Mouse (Mus musculus) myocyte (in vitro differentiated cells): Measurements from ENCODE around the gene Oog4. TPM values are rescaled to one million over a fixed set of nuclear protein-coding genes. Genes with fewer than 3 reads are reported as not detected.

ENCODE experiments used
- H3K27me3 ChIP-seq: one replicate; pipeline ENCODE4 v1.6.1; 2011; ENCODE audit not compliant: control insufficient read depth, insufficient read depth, insufficient read length
- H3K36me3 ChIP-seq: one replicate; pipeline ENCODE4 v1.6.1; 2011; ENCODE audit not compliant: control insufficient read depth, insufficient read depth
- H3K4me2 ChIP-seq: one replicate; pipeline ENCODE4 v1.6.1; 2011; ENCODE audit warnings: low read depth, control low read depth
- H3K4me3 ChIP-seq: one replicate; pipeline ENCODE4 v1.5.1; 2011; ENCODE audit warnings: mild to moderate bottlenecking, control low read depth, moderate library complexity
- H3K79me2 ChIP-seq: one replicate; pipeline ENCODE4 v1.6.1; 2011; ENCODE audit not compliant: control insufficient read depth, insufficient read depth
- H3ac ChIP-seq: one replicate; pipeline ENCODE4 v1.6.1; 2011; ENCODE audit not compliant: control insufficient read depth, insufficient read length
- CEBPB ChIP-seq: IDR thresholded peaks from 2 replicates; pipeline ENCODE4 v1.6.1; 2011; ENCODE audit warnings: mild to moderate bottlenecking, moderate library complexity; ENCODE audit not compliant: poor library complexity, insufficient read depth, severe bottlenecking
- E2F4 ChIP-seq: IDR thresholded peaks from one replicate; pipeline ENCODE4 v1.6.1; 2011; ENCODE audit warnings: mild to moderate bottlenecking, control low read depth, moderate library complexity; ENCODE audit not compliant: insufficient read depth
- MAX ChIP-seq: IDR thresholded peaks from one replicate; pipeline ENCODE4 v1.6.1; 2011; ENCODE audit warnings: low read depth, mild to moderate bottlenecking, control low read depth
- MYOD1 ChIP-seq, 3 experiments: IDR thresholded peaks; one replicate each; pipeline ENCODE4 v1.6.1; 2011; ENCODE audit warnings: control low read depth in 2 of 3, low read depth in 2 of 3, mild to moderate bottlenecking in 2 of 3, moderate library complexity in 1 of 3; ENCODE audit not compliant: insufficient read length in 2 of 3, control insufficient read depth in 1 of 3
- MYOG ChIP-seq, 3 experiments: IDR thresholded peaks; one replicate each; pipeline ENCODE4 v1.6.1; 2011; ENCODE audit warnings: control low read depth in 2 of 3, low read depth in 2 of 3, mild to moderate bottlenecking in 2 of 3; ENCODE audit not compliant: insufficient read length in 2 of 3, control insufficient read depth in 1 of 3, insufficient read depth in 1 of 3
- POLR2A ChIP-seq: IDR thresholded peaks from one replicate; pipeline ENCODE4 v1.6.1; 2011; ENCODE audit warnings: low read depth, mild to moderate bottlenecking, control low read depth, moderate library complexity; ENCODE audit not compliant: insufficient read length
- POLR2AphosphoS2 ChIP-seq: IDR thresholded peaks from one replicate; pipeline ENCODE4 v1.6.1; 2011; ENCODE audit warnings: low read depth, control low read depth; ENCODE audit not compliant: insufficient read length
- REST ChIP-seq: IDR thresholded peaks from one replicate; pipeline ENCODE4 v1.6.1; 2011; ENCODE audit warnings: mild to moderate bottlenecking, control low read depth, moderate library complexity; ENCODE audit not compliant: insufficient read depth, insufficient read length
- SRF ChIP-seq: IDR thresholded peaks from one replicate; pipeline ENCODE4 v1.6.1; 2011; ENCODE audit warnings: low read depth; ENCODE audit not compliant: control insufficient read depth, insufficient read length
- TCF3 ChIP-seq: IDR thresholded peaks from one replicate; pipeline ENCODE4 v1.6.1; 2011; ENCODE audit warnings: low read depth, control low read depth; ENCODE audit not compliant: insufficient read length
- USF1 ChIP-seq: IDR thresholded peaks from one replicate; pipeline ENCODE4 v1.6.1; 2011; ENCODE audit warnings: low read depth, mild to moderate bottlenecking, control low read depth, moderate library complexity
- polyA plus RNA-seq: library from polyadenylated mRNA; unstranded; fragments of >200 nt; fragmentation: generic; extraction: Trizol; gene quantifications from one replicate; pipeline ENCODE4 v1.2.1, GENCODE M21; 2012; ENCODE audit warnings: missing spikeins

Gene Oog4
- polyA plus RNA-seq, 1 experiment: not detected

- no peak overlapping the region for H3ac ChIP-seq
- peak overlapping the region; percentile 79 for H3K4me2 ChIP-seq
- H3K27me3 ChIP-seq: no peaks in the 10 kb centered on the region
- peak overlapping the region; percentile 74 for H3K4me3 ChIP-seq
- peaks cover 26% of the 10 kb centered on the region for H3K79me2 ChIP-seq
- peaks cover 6% of the 10 kb centered on the region for H3K36me3 ChIP-seq
- no peak for TF ChIP-seq TCF3
- TF ChIP-seq USF1: no peak
- TF ChIP-seq MYOD1 (IDR thresholded peaks at IDR 0.05; ENCODE audit: control insufficient read depth in 1 of 3, insufficient read length in 2 of 3, low read depth in 2 of 3): no peak
- TF ChIP-seq MYOG (IDR thresholded peaks at IDR 0.05; ENCODE audit: control insufficient read depth in 1 of 3, insufficient read depth in 1 of 3, insufficient read length in 2 of 3, low read depth in 2 of 3): no peak
- TF ChIP-seq E2F4: no peak
- TF ChIP-seq MAX: no peak
- TF ChIP-seq REST: no peak
- TF ChIP-seq POLR2AphosphoS2: no peak
Measured at GRCm38 (mm10) chr4:143411566-143412218, 38.4 kb downstream of the Oog4 start.

DNA sequence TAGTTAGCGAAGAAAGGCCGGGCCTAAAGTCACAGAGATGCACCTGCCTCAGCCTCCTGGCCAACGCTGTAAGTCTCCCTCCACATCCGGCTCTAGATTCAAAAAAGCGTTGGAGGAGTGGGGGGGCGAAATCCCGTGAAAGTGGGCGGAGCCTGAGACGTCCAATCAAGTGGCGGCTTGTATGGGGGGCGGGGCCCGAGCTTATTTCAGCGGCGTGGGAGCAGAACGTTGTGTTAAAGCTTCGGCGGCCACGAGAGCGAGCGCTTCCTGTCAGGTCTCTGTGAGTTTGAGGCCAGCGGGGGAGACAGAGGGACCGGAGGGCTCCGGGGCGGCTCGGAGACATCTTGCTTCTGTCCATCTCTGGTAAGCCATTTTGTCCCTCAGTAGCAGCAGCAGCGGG lies 55.9 kb downstream of the Oog4 start, which contains the start of gene Pramel1:
Gene Pramel1 (plus strand): TSS at position 248 of the 400 bp plus-strand sequence.
- H3K36me3 ChIP-seq: no peaks in the 10 kb centered on the region
- no peak within 1 kb of the TSS for H3ac ChIP-seq
- H3K4me3 ChIP-seq: no peak within 1 kb of the TSS
- TF ChIP-seq CEBPB (no peak), E2F4 (no peak), POLR2AphosphoS2 (no peak), POLR2A (no peak), USF1 (no peak), REST (no peak), TCF3 (no peak), MAX (no peak)
- no peaks in the 10 kb centered on the region for H3K79me2 ChIP-seq
- no peak within 1 kb of the TSS for H3K4me2 ChIP-seq
- no peaks in the 10 kb centered on the region for H3K27me3 ChIP-seq

- no peak overlapping the region for H3ac ChIP-seq
- no peak for TF ChIP-seq SRF
- no peak for TF ChIP-seq MYOG (IDR thresholded peaks at IDR 0.05; ENCODE audit: control insufficient read depth in 1 of 3, insufficient read depth in 1 of 3, insufficient read length in 2 of 3, low read depth in 2 of 3)
- no peak for TF ChIP-seq MYOD1 (IDR thresholded peaks at IDR 0.05; ENCODE audit: control insufficient read depth in 1 of 3, insufficient read length in 2 of 3, low read depth in 2 of 3)
- TF ChIP-seq MAX: no peak
- TF ChIP-seq USF1: no peak
- H3K36me3 ChIP-seq: no peaks in the 10 kb centered on the region
- H3K27me3 ChIP-seq: no peaks in the 10 kb centered on the region
- no peak overlapping the region for H3K4me2 ChIP-seq
- no peaks in the 10 kb centered on the region for H3K79me2 ChIP-seq
- no peak overlapping the region for H3K4me3 ChIP-seq
Measured at GRCm38 (mm10) chr4:143388955-143389702, 61.0 kb downstream of the Oog4 start.

Other genes starting within 250 kb of the Oog4 start
- 14.5 TPM for gene Prdm2, start 237.3 kb downstream of the Oog4 start, polyA plus RNA-seq
- 102 TPM for gene Pdpn, start 150.8 kb downstream of the Oog4 start, polyA plus RNA-seq
- not detected for gene Lrrc38, start 100.6 kb downstream of the Oog4 start, polyA plus RNA-seq
- gene Pramel1, start 55.9 kb downstream of the Oog4 start, polyA plus RNA-seq: not detected
- gene Pramef8, start 37.9 kb downstream of the Oog4 start, polyA plus RNA-seq: 12.6 TPM
- not detected for gene Gm13043, start 61.0 kb upstream of the Oog4 start, polyA plus RNA-seq
- not detected for gene Gm13040, start 85.6 kb upstream of the Oog4 start, polyA plus RNA-seq
- gene BC080695, start 101.4 kb upstream of the Oog4 start, polyA plus RNA-seq: not detected
- gene Gm13057, start 101.4 kb upstream of the Oog4 start, polyA plus RNA-seq: not detected
- not detected for gene Gm13083, start 164.7 kb upstream of the Oog4 start, polyA plus RNA-seq
- gene Gm13088, start 206.9 kb upstream of the Oog4 start, polyA plus RNA-seq: not detected